Mouse (Mus musculus): ENCODE measurements at regions not wholly inside any gene's neighbourhood (a gene's known extent, or its start where the extent isn't known, plus 50 kb on each side); places are given as distances from the start of the nearest gene placed in this dataset.
A peak's percentile ranks its signal among the peaks of the same experiment; 100 is the strongest.

- H3K9me3 ChIP-seq (replicated peaks; ENCODE audit: control insufficient read depth, low read length): no peaks in the 10 kb centered on the region
- WGBS: 86% methylated on average over 5 of the region's 5 CpGs
- no peak overlapping the region for H3K27ac ChIP-seq (ENCODE audit: low read depth, low read length)
- H3K4me1 ChIP-seq (ENCODE audit: control insufficient read depth, insufficient read depth, low read length): no peaks in the 10 kb centered on the region
- H3K9ac ChIP-seq (ENCODE audit: low read length): no peak overlapping the region
- no peaks in the 10 kb centered on the region for H3K27me3 ChIP-seq (replicated peaks; ENCODE audit: control insufficient read depth, insufficient read depth, low read length)
- no peak overlapping the region for H3K4me2 ChIP-seq (ENCODE audit: low read length)
- H3K36me3 ChIP-seq (ENCODE audit: control insufficient read depth, insufficient read depth, low read length): no peaks in the 10 kb centered on the region
- DNase-seq (ENCODE audit: low spot score) (no peak), ATAC-seq (no peak)
- H3K4me3 ChIP-seq (ENCODE audit: low read depth, low read length): no peak overlapping the region
Measured at GRCm38 (mm10) chr16:73350698-73351097, 1042.6 kb downstream of the Robo1 start.

DNA sequence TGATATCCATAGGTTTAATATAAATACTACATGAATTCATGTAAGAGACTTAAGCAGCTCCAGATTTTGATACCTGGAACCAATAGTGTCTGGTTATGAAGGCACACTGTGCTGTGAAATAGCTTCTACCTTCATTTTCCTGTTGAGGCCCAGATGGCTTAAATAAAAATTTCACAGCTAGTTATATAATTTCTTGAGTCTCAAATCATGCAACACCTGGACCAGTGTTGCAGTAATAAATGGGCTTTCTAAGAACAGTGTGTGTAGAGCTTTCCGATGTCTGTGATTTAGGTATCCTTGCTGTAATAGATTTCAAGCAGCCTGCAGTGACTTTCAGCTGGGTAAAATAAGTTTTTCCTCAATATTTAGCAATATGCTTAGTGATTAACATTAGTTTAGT, 1035.8 kb downstream of the Robo1 start:
- 98% methylated on average over 1 of the region's 1 CpGs for WGBS
- Histone ChIP-seq H3K4me2 (ENCODE audit: low read length) (no peak overlapping the region), H3K36me3 (ENCODE audit: control insufficient read depth, insufficient read depth, low read length) (no peaks in the 10 kb centered on the region), H3K27me3 (replicated peaks; ENCODE audit: control insufficient read depth, insufficient read depth, low read length) (no peaks in the 10 kb centered on the region), H3K9ac (ENCODE audit: low read length) (no peak overlapping the region), H3K9me3 (replicated peaks; ENCODE audit: control insufficient read depth, low read length) (no peaks in the 10 kb centered on the region), H3K4me3 (ENCODE audit: low read depth, low read length) (no peak overlapping the region), H3K27ac (ENCODE audit: low read depth, low read length) (no peak overlapping the region), H3K4me1 (ENCODE audit: control insufficient read depth, insufficient read depth, low read length) (no peaks in the 10 kb centered on the region)
- ATAC-seq (no peak), DNase-seq (ENCODE audit: low spot score) (no peak)

DNA sequence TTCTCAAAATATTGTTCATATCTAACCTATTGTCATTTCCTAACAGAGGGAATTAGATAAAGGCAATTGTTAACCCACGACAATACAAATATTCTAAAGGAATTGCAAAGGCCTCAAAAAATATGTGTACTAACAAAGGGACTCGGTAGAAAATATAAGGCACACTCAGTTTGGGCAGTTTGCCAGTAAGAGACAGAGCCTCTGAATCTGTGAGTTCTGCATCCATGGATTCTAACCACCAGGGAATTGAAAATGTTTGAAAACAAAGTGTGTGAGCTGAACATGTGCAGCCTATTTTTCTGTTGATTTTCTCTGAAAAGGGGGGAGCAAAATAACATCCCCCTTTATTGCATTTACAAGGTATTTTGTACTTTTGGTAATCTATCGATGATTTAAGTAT, 1035.4 kb downstream of the Robo1 start:
- Histone ChIP-seq H3K27ac (ENCODE audit: low read depth, low read length) (no peak overlapping the region), H3K4me2 (ENCODE audit: low read length) (no peak overlapping the region), H3K4me1 (ENCODE audit: control insufficient read depth, insufficient read depth, low read length) (no peaks in the 10 kb centered on the region), H3K36me3 (ENCODE audit: control insufficient read depth, insufficient read depth, low read length) (no peaks in the 10 kb centered on the region), H3K9me3 (replicated peaks; ENCODE audit: control insufficient read depth, low read length) (no peaks in the 10 kb centered on the region), H3K9ac (ENCODE audit: low read length) (no peak overlapping the region), H3K4me3 (ENCODE audit: low read depth, low read length) (no peak overlapping the region), H3K27me3 (replicated peaks; ENCODE audit: control insufficient read depth, insufficient read depth, low read length) (no peaks in the 10 kb centered on the region)
- no peak for ATAC-seq
- peak; percentile 62 for DNase-seq (ENCODE audit: low spot score)
- WGBS: 72% methylated on average over 3 of the region's 3 CpGs

DNA sequence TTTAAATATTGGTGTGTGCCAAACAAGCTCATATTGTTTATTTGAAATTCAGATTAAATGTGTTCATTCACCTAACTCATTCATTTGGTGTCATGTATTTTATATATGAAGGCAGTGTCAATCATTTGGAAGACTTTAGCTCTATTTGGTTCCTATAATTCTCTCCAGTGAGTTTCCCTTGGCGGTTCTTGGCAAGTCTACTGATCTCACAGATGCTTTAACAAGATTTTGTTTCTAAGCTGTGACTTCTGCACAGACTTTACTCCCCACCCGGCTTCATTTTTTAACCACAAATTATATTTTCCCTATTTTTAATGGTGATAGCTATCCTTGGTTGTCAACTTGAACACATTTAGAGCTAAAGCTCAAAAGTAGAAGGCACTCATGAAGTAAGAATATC, 1009.5 kb downstream of the Robo1 start:
- Histone ChIP-seq H3K36me3 (ENCODE audit: control insufficient read depth, insufficient read depth, low read length) (no peaks in the 10 kb centered on the region), H3K27me3 (replicated peaks; ENCODE audit: control insufficient read depth, insufficient read depth, low read length) (no peaks in the 10 kb centered on the region), H3K9me3 (replicated peaks; ENCODE audit: control insufficient read depth, low read length) (no peaks in the 10 kb centered on the region), H3K4me2 (ENCODE audit: low read length) (no peak overlapping the region), H3K27ac (ENCODE audit: low read depth, low read length) (no peak overlapping the region), H3K9ac (ENCODE audit: low read length) (no peak overlapping the region), H3K4me1 (ENCODE audit: control insufficient read depth, insufficient read depth, low read length) (no peaks in the 10 kb centered on the region), H3K4me3 (ENCODE audit: low read depth, low read length) (no peak overlapping the region)
- WGBS: 74% methylated on average over 2 of the region's 2 CpGs
- peak; percentile 48; the same call in 1 of the 2 replicates for ATAC-seq
- peak; percentile 68 for DNase-seq (ENCODE audit: low spot score)

DNA sequence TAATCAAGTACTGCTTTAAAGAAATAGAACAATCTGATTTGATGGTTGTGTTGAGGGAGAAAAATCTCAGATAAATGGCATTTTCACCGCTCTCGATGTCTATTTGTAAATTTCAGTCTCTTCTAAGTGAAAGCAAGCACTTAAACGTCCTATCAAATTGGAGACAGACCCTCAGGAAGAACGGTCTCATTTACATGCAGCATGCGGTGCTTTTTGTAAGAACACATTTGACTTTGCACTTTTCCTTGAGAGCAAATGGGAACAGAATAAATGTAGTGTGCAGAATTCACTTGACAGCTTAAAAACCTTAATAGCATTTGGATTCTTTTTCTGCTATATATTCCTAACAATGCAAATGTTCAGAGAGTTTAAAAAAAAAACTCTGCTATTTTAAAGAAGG, 1002.0 kb downstream of the Robo1 start:
- Histone ChIP-seq H3K4me2 (ENCODE audit: low read length) (no peak overlapping the region), H3K27ac (ENCODE audit: low read depth, low read length) (no peak overlapping the region), H3K9ac (ENCODE audit: low read length) (no peak overlapping the region), H3K9me3 (replicated peaks; ENCODE audit: control insufficient read depth, low read length) (no peaks in the 10 kb centered on the region), H3K27me3 (replicated peaks; ENCODE audit: control insufficient read depth, insufficient read depth, low read length) (no peaks in the 10 kb centered on the region), H3K4me1 (ENCODE audit: control insufficient read depth, insufficient read depth, low read length) (no peaks in the 10 kb centered on the region), H3K4me3 (ENCODE audit: low read depth, low read length) (no peak overlapping the region), H3K36me3 (ENCODE audit: control insufficient read depth, insufficient read depth, low read length) (no peaks in the 10 kb centered on the region)
- no peak for ATAC-seq
- WGBS: 56% methylated on average over 5 of the region's 5 CpGs
- peak; percentile 64 for DNase-seq (ENCODE audit: low spot score)

GRCm38 (mm10) chr16:73279951-73280350, 971.8 kb downstream of the Robo1 start:
- Histone ChIP-seq H3K4me2 (ENCODE audit: low read length) (no peak overlapping the region), H3K4me1 (ENCODE audit: control insufficient read depth, insufficient read depth, low read length) (no peaks in the 10 kb centered on the region), H3K27me3 (replicated peaks; ENCODE audit: control insufficient read depth, insufficient read depth, low read length) (no peaks in the 10 kb centered on the region), H3K9me3 (replicated peaks; ENCODE audit: control insufficient read depth, low read length) (no peaks in the 10 kb centered on the region), H3K4me3 (ENCODE audit: low read depth, low read length) (no peak overlapping the region), H3K27ac (ENCODE audit: low read depth, low read length) (no peak overlapping the region), H3K9ac (ENCODE audit: low read length) (no peak overlapping the region), H3K36me3 (ENCODE audit: control insufficient read depth, insufficient read depth, low read length) (no peaks in the 10 kb centered on the region)
- DNase-seq (ENCODE audit: low spot score): no peak
- WGBS: 75% methylated on average over 11 of the region's 11 CpGs
- no peak for ATAC-seq

GRCm38 (mm10) chr16:73259691-73260090, 951.6 kb downstream of the Robo1 start:
- no peak overlapping the region for H3K4me2 ChIP-seq (ENCODE audit: low read length)
- no peaks in the 10 kb centered on the region for H3K4me1 ChIP-seq (ENCODE audit: control insufficient read depth, insufficient read depth, low read length)
- no peaks in the 10 kb centered on the region for H3K27me3 ChIP-seq (replicated peaks; ENCODE audit: control insufficient read depth, insufficient read depth, low read length)
- H3K9ac ChIP-seq (ENCODE audit: low read length): no peak overlapping the region
- H3K9me3 ChIP-seq (replicated peaks; ENCODE audit: control insufficient read depth, low read length): no peaks in the 10 kb centered on the region
- no peak overlapping the region for H3K4me3 ChIP-seq (ENCODE audit: low read depth, low read length)
- DNase-seq (ENCODE audit: low spot score): peak; percentile 59
- no peak overlapping the region for H3K27ac ChIP-seq (ENCODE audit: low read depth, low read length)
- ATAC-seq: 0 out of 2 replicates have a peak, but pooled peaks have one; percentile 37
- 70% methylated on average over 1 of the region's 1 CpGs for WGBS
- no peaks in the 10 kb centered on the region for H3K36me3 ChIP-seq (ENCODE audit: control insufficient read depth, insufficient read depth, low read length)

DNA sequence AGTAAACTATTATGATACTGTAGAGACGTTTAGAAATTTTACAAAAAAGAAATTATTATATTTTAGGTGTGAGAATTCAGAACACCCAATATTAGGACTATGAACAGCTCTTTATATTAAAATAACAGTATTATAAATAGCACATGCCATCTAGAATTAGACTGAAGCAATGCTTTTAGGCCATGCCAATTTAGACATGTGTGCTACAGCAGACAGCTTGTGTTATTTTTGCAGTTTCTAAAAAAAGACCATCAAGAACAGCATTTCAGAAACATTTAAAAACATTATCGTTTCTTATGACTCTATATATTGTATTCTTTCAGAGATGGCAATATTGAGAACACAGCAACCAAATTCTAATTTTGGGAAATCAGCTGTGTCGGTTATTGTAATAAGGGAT, 951.2 kb downstream of the Robo1 start:
- Histone ChIP-seq H3K4me3 (ENCODE audit: low read depth, low read length) (no peak overlapping the region), H3K9ac (ENCODE audit: low read length) (no peak overlapping the region), H3K4me1 (ENCODE audit: control insufficient read depth, insufficient read depth, low read length) (no peaks in the 10 kb centered on the region), H3K27me3 (replicated peaks; ENCODE audit: control insufficient read depth, insufficient read depth, low read length) (no peaks in the 10 kb centered on the region), H3K36me3 (ENCODE audit: control insufficient read depth, insufficient read depth, low read length) (no peaks in the 10 kb centered on the region), H3K9me3 (replicated peaks; ENCODE audit: control insufficient read depth, low read length) (no peaks in the 10 kb centered on the region), H3K4me2 (ENCODE audit: low read length) (no peak overlapping the region), H3K27ac (ENCODE audit: low read depth, low read length) (no peak overlapping the region)
- no peak for ATAC-seq
- DNase-seq (ENCODE audit: low spot score): peak; percentile 62
- WGBS: 84% methylated on average over 3 of the region's 3 CpGs

DNA sequence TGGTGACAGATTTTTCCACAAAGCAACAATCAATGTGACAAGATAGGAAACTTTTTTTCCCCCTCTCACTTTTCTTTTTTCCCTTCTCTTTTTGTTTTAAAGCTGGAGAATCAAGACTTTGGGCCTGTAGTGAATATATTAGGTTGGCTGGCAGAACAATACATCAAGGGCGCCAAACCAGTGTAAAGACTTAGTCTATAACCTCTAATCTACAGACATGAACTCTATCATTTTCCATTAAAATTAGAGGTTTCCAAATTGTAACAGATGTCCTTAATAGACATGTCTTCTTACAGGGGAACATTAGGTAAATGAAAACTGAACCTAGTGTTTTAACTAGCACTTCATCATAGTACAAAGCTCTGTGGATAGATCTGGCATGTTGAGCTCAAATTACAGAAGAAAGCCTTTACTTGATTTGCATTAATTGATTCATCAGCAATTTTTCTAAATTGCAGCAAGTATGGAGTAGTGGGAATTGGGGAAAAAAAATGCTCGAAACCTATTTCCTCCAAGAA, 937.0 kb downstream of the Robo1 start:
- Histone ChIP-seq H3K4me2 (ENCODE audit: low read length) (no peak overlapping the region), H3K36me3 (ENCODE audit: control insufficient read depth, insufficient read depth, low read length) (no peaks in the 10 kb centered on the region), H3K4me1 (ENCODE audit: control insufficient read depth, insufficient read depth, low read length) (no peaks in the 10 kb centered on the region), H3K27ac (ENCODE audit: low read depth, low read length) (no peak overlapping the region), H3K4me3 (ENCODE audit: low read depth, low read length) (no peak overlapping the region), H3K9me3 (replicated peaks; ENCODE audit: control insufficient read depth, low read length) (no peaks in the 10 kb centered on the region), H3K27me3 (replicated peaks; ENCODE audit: control insufficient read depth, insufficient read depth, low read length) (no peaks in the 10 kb centered on the region), H3K9ac (ENCODE audit: low read length) (no peak overlapping the region)
- 64% methylated on average over 2 of the region's 2 CpGs for WGBS
- peak; percentile 55 for DNase-seq (ENCODE audit: low spot score)
- ATAC-seq: 0 out of 2 replicates have a peak, but pooled peaks have one; percentile 48
